Mouse (Mus musculus) ovary, postnatal 14 days (tissue): ENCODE results near the gene Adcy5.

Experiments
- DNase-seq: peaks from one replicate; pipeline ENCODE4 v3.0.0; 2022; ENCODE audit warnings: low spot score

The Adcy5 gene

GRCm38 (mm10) chr16:35270945-35271344 lies 116.3 kb downstream of the Adcy5 start:
- no peak for DNase-seq

- DNase-seq: no peak
Measured at GRCm38 (mm10) chr16:35271572-35271971, 116.9 kb downstream of the Adcy5 start.

GRCm38 (mm10) chr16:35272417-35272816 lies 117.7 kb downstream of the Adcy5 start:
- no peak for DNase-seq

GRCm38 (mm10) chr16:35278166-35278565 lies 123.5 kb downstream of the Adcy5 start:
- no peak for DNase-seq

GRCm38 (mm10) chr16:35282456-35282855 lies 127.8 kb downstream of the Adcy5 start:
- DNase-seq: no peak

- no peak for DNase-seq
Measured at GRCm38 (mm10) chr16:35285821-35286220, 131.1 kb downstream of the Adcy5 start.

GRCm38 (mm10) chr16:35287244-35287643 lies 132.6 kb downstream of the Adcy5 start:
- DNase-seq: no peak

GRCm38 (mm10) chr16:35297786-35298185 lies 143.1 kb downstream of the Adcy5 start:
- no peak for DNase-seq

GRCm38 (mm10) chr16:35300156-35300555 lies 145.5 kb downstream of the Adcy5 start:
- DNase-seq: no peak

- DNase-seq: no peak
Measured at GRCm38 (mm10) chr16:35302441-35303280, 148.0 kb downstream of the Adcy5 start.

- no peak for DNase-seq
Measured at GRCm38 (mm10) chr16:35303721-35304120, 149.0 kb downstream of the Adcy5 start.

GRCm38 (mm10) chr16:35304416-35304815 lies 149.7 kb downstream of the Adcy5 start:
- DNase-seq: no peak

GRCm38 (mm10) chr16:35305226-35305625 lies 150.5 kb downstream of the Adcy5 start:
- DNase-seq: no peak

GRCm38 (mm10) chr16:35306631-35307030 lies 152.0 kb downstream of the Adcy5 start:
- no peak for DNase-seq

- DNase-seq: no peak
Measured at GRCm38 (mm10) chr16:35307331-35307730, 152.7 kb downstream of the Adcy5 start.

- DNase-seq: no peak
Measured at GRCm38 (mm10) chr16:35308016-35308415, 153.3 kb downstream of the Adcy5 start.

GRCm38 (mm10) chr16:35308486-35309143 lies 153.9 kb downstream of the Adcy5 start:
- DNase-seq: no peak

- DNase-seq: no peak
Measured at GRCm38 (mm10) chr16:35309634-35310033, 155.0 kb downstream of the Adcy5 start.

- no peak for DNase-seq
Measured at GRCm38 (mm10) chr16:35310551-35311110, 156.0 kb downstream of the Adcy5 start.

- DNase-seq: no peak
Measured at GRCm38 (mm10) chr16:35311586-35311985, 156.9 kb downstream of the Adcy5 start.

GRCm38 (mm10) chr16:35315496-35315895 lies 160.8 kb downstream of the Adcy5 start:
- no peak for DNase-seq

- no peak for DNase-seq
Measured at GRCm38 (mm10) chr16:35316856-35317264, 162.2 kb downstream of the Adcy5 start.

GRCm38 (mm10) chr16:35317460-35317859 lies 162.8 kb downstream of the Adcy5 start:
- no peak for DNase-seq
